Mouse (Mus musculus) heart, postnatal 25 days (tissue): Measurements from ENCODE around the gene Rrp9. TPM values are rescaled to one million over a fixed set of nuclear protein-coding genes. Genes with fewer than 3 reads are reported as not detected.
A peak's percentile ranks its signal among the peaks of the same experiment; 100 is the strongest.

Experiments
- DNase-seq: peaks from one replicate; pipeline ENCODE4 v3.0.0; 2022; ENCODE audit warnings: low spot score
- intact Hi-C: fragments of 180-260 bp; cut with DNase I; formaldehyde crosslinking; loops from one replicate; pipeline ENCODE4 v1.15.1; 2025
- total RNA-seq, 2 experiments: library from RNA; stranded (reverse); gene quantifications; 2 replicates each; pipeline ENCODE4 v1.2.3; 2021

Gene Rrp9
- total RNA-seq: 10 to 100 TPM; 19.7 to 23.5 TPM

GRCm38 (mm10) chr9:106475663-106476001 lies at the start of gene Rrp9:
TSS of gene Rrp9 (plus strand) at chr9:106475963.
- intact Hi-C loops: loop anchor here (1.0 to 5.0 kb wide), 5 partner anchors 27 to 189 kb away; partner anchors contain the start of genes Dusp7 and Rpl29
- DNase-seq: peak; percentile 1

GRCm38 (mm10) chr9:106428719-106429220 lies 47.0 kb upstream of the Rrp9 start:
- DNase-seq: no peak
- intact Hi-C loops: loop anchor here (2.0 kb wide), 1 partner anchor 48 kb away; the partner anchor contains the start of gene Parp3

- DNase-seq: peak; percentile 89
- intact Hi-C loops: loop anchor here (2.0 to 10.0 kb wide), 2 partner anchors 47 to 255 kb away; partner anchors contain the start of genes Parp3 and Wdr82
Measured at GRCm38 (mm10) chr9:106429221-106430014, 46.3 kb upstream of the Rrp9 start, which contains the start of gene Rpl29. TSS of gene Rpl29 (plus strand) at chr9:106429454.

- intact Hi-C loops: loop anchor here (10.0 kb wide), 1 partner anchor 255 kb away; the partner anchor contains the start of gene Wdr82
- no peak for DNase-seq
Measured at GRCm38 (mm10) chr9:106430015-106430264, 45.8 kb upstream of the Rrp9 start.

- intact Hi-C loops: loop anchor here (10.0 kb wide), 1 partner anchor 259 kb away; the partner anchor contains the start of gene Wdr82
- no peak for DNase-seq
Measured at GRCm38 (mm10) chr9:106433389-106433788, 42.4 kb upstream of the Rrp9 start.

GRCm38 (mm10) chr9:106436566-106436965 lies 39.2 kb upstream of the Rrp9 start:
- intact Hi-C loops: loop anchor here (10.0 kb wide), 1 partner anchor 262 kb away; the partner anchor contains the start of gene Wdr82

GRCm38 (mm10) chr9:106442680-106443079 lies 33.1 kb upstream of the Rrp9 start:
- DNase-seq: no peak
- intact Hi-C loops: loop anchor here (10.0 kb wide), 1 partner anchor 1048 kb away; the partner anchor contains the start of genes Aste1 and Nek11

More at GRCm38 (mm10) chr9:106436566-106436965, 39.2 kb upstream of the Rrp9 start:
- DNase-seq: no peak

GRCm38 (mm10) chr9:106444836-106445235 lies 30.9 kb upstream of the Rrp9 start:
- intact Hi-C loops: loop anchor here (10.0 kb wide), 1 partner anchor 1050 kb away; the partner anchor contains the start of genes Aste1 and Nek11
- no peak for DNase-seq

GRCm38 (mm10) chr9:106447348-106447747 lies 28.4 kb upstream of the Rrp9 start, which contains the start of the genes Abhd14b and Abhd14a:
TSS of gene Abhd14b (plus strand) at chr9:106447459.
TSS of gene Abhd14a (minus strand) at chr9:106447678.
- DNase-seq: peak; percentile 91
- intact Hi-C loops: loop anchor here (10.0 kb wide), 1 partner anchor 1053 kb away; the partner anchor contains the start of genes Aste1 and Nek11

- intact Hi-C loops: loop anchor here (1.0 to 10.0 kb wide), 2 partner anchors 27 to 1053 kb away; partner anchors contain the start of genes Aste1, Nek11 and Rrp9
- no peak for DNase-seq
Measured at GRCm38 (mm10) chr9:106447951-106448350, 27.8 kb upstream of the Rrp9 start.

- peak; percentile 75 for DNase-seq
- intact Hi-C loops: loop anchor here (1.0 to 10.0 kb wide), 2 partner anchors 27 to 1054 kb away; partner anchors contain the start of genes Aste1, Nek11 and Rrp9
Measured at GRCm38 (mm10) chr9:106448498-106449031, 27.2 kb upstream of the Rrp9 start.

GRCm38 (mm10) chr9:106449947-106450346 lies 25.8 kb upstream of the Rrp9 start:
- intact Hi-C loops: loop anchor here (10.0 kb wide), 1 partner anchor 1055 kb away; the partner anchor contains the start of genes Aste1 and Nek11

GRCm38 (mm10) chr9:106450661-106451060 lies 25.1 kb upstream of the Rrp9 start:
- DNase-seq: no peak
- intact Hi-C loops: no loop called here

More at GRCm38 (mm10) chr9:106449947-106450346, 25.8 kb upstream of the Rrp9 start:
- no peak for DNase-seq

- DNase-seq: no peak
- intact Hi-C loops: no loop called here
Measured at GRCm38 (mm10) chr9:106451298-106451697, 24.5 kb upstream of the Rrp9 start.

- intact Hi-C loops: no loop called here
- DNase-seq: no peak
Measured at GRCm38 (mm10) chr9:106451899-106452298, 23.9 kb upstream of the Rrp9 start.

- intact Hi-C loops: no loop called here
- DNase-seq: no peak
Measured at GRCm38 (mm10) chr9:106452351-106452750, 23.4 kb upstream of the Rrp9 start.

- DNase-seq: no peak
- intact Hi-C loops: no loop called here
Measured at GRCm38 (mm10) chr9:106452821-106453220, 22.9 kb upstream of the Rrp9 start.

- no peak for DNase-seq
- intact Hi-C loops: no loop called here
Measured at GRCm38 (mm10) chr9:106453271-106454070, 22.3 kb upstream of the Rrp9 start, which contains the start of gene Pcbp4. TSS of gene Pcbp4 (plus strand) at chr9:106453291.

GRCm38 (mm10) chr9:106454071-106454761 lies 21.5 kb upstream of the Rrp9 start:
- DNase-seq: no peak
- intact Hi-C loops: no loop called here
